Mouse (Mus musculus) heart, adult 2 months (tissue): ENCODE measurements around the gene Apoa5. TPM values are rescaled to one million over a fixed set of nuclear protein-coding genes. Genes with fewer than 3 reads are reported as not detected.

ENCODE experiments used
- DNase-seq, 2 experiments: peaks; one replicate each; pipeline ENCODE4 v3.0.0; 2021
- H3K27ac ChIP-seq: fragments of 200-600 bp; 2 replicates; pipeline ENCODE4 v1.8.1; 2022
- H3K27me3 ChIP-seq: fragments of 200-500 bp; 2 replicates; pipeline ENCODE4 v1.6.1; 2012; ENCODE audit warnings: mild to moderate bottlenecking, low read length, inconsistent platforms, mixed read lengths; ENCODE audit not compliant: control insufficient read depth, insufficient read depth
- H3K36me3 ChIP-seq: fragments of 200-500 bp; 2 replicates; pipeline ENCODE4 v1.6.1; 2012; ENCODE audit warnings: low read length, inconsistent platforms; ENCODE audit not compliant: control insufficient read depth, insufficient read depth
- H3K4me1 ChIP-seq: fragments of 200-500 bp; 2 replicates; pipeline ENCODE4 v1.6.1; 2011; ENCODE audit warnings: low read length; ENCODE audit not compliant: control insufficient read depth, insufficient read depth
- H3K4me3 ChIP-seq: fragments of 200-600 bp; 2 replicates; pipeline ENCODE4 v1.8.1; 2022
- H3K79me2 ChIP-seq: fragments of 200-500 bp; replicated peaks from 2 replicates; pipeline ENCODE4 v1.6.1; 2012; ENCODE audit warnings: mild to moderate bottlenecking, inconsistent platforms, low read length, moderate library complexity, mixed read lengths; ENCODE audit not compliant: control insufficient read depth, insufficient read depth
- H3K9ac ChIP-seq: fragments of 200-500 bp; 2 replicates; pipeline ENCODE4 v1.6.1; 2012; ENCODE audit warnings: low read depth, mild to moderate bottlenecking, control low read depth, inconsistent platforms, low read length, mixed read lengths
- CTCF ChIP-seq: fragments of 200-600 bp; IDR thresholded peaks from 2 replicates; pipeline ENCODE4 v1.8.1; 2022; ENCODE audit warnings: antibody characterized with exemption, mild to moderate bottlenecking, moderate library complexity
- EP300 ChIP-seq: fragments of 200-500 bp; IDR thresholded peaks from 2 replicates; pipeline ENCODE4 v1.6.1; 2011; ENCODE audit warnings: low read depth, low read length, control low read depth; ENCODE audit not compliant: insufficient read depth
- POLR2A ChIP-seq: fragments of 200-500 bp; IDR thresholded peaks from 2 replicates; pipeline ENCODE4 v1.6.1; 2011; ENCODE audit warnings: mild to moderate bottlenecking, low read depth, low read length, control low read depth; ENCODE audit not compliant: insufficient read depth
- WGBS: fragments of 180-500 bp; shearing (Covaris S2); methylation state at CpG from one replicate; pipeline ENCODE4 v1.1.7; 2018; 5-methylcytosine and 5-hydroxymethylcytosine counted together
- intact Hi-C: fragments of 180-260 bp; cut with DNase I; formaldehyde crosslinking; loops from one replicate; pipeline ENCODE4 v1.15.1; 2025
- long read RNA-seq: library from polyadenylated mRNA; stranded (forward); transcript quantifications from one replicate; pipeline ENCODE4 v2.0.0, GENCODE M21; 2021
- polyA plus RNA-seq: library from polyadenylated mRNA; depleted of rRNA; stranded (reverse); fragments of >200 nt; gene quantifications from 2 replicates; pipeline ENCODE4 v1.2.3, GENCODE M21; 2012; rRNA removed
- total RNA-seq, 2 experiments: library from RNA; stranded (reverse); gene quantifications; 2 replicates each; pipeline ENCODE4 v1.2.3; 2021

Apoa5 gene
- not detected for total RNA-seq
- 0.47 TPM in 1 of 2 replicates, not detected in the other for polyA plus RNA-seq
- long read RNA-seq, result 0 reads

DNA sequence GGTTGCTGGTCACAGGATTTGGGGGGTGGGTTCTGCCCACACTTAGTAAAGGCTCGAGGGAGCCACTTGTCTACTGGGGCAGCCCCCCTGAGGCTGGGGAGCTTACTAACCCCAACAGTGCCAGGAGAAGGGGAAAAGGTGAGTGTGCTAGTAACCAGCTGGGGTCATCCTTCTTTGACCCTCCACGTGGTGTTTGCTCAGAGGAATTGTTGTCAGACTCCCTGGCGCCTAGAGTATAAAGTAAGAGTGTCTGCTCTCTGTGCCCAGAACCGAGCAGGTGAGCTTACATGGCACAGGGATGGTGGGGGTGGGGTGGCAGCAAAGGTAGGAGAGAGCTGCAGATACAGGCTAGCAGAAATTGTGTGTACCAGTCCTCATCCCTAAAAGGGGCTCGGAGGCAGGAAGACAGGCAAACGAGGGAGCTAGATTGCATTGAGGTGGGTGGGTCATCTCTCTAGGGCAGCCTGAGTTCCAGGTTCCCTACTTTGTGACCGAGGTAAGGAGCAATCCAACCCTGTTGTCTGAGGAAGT is at the start of gene Apoa5:
Apoa5 (plus strand) TSS at position 291 of the 531 bp plus-strand sequence.
- no peaks in the 10 kb centered on the region for H3K27me3 ChIP-seq
- H3K36me3 ChIP-seq, result no peaks in the 10 kb centered on the region
- WGBS, result 37% methylated on average over 7 of the region's 7 CpGs
- H3K4me1 ChIP-seq, result peaks cover 4% of the 10 kb centered on the region; the same call in 1 of the 2 replicates
- intact Hi-C loops, result no loop called here
- TF ChIP-seq CTCF, result no peak
- no peaks in the 10 kb centered on the region for H3K79me2 ChIP-seq
- no peak within 1 kb of the TSS for H3K9ac ChIP-seq
- no peak within 1 kb of the TSS for H3K4me3 ChIP-seq
- H3K27ac ChIP-seq, result no peak within 1 kb of the TSS
- no peak for DNase-seq

DNA sequence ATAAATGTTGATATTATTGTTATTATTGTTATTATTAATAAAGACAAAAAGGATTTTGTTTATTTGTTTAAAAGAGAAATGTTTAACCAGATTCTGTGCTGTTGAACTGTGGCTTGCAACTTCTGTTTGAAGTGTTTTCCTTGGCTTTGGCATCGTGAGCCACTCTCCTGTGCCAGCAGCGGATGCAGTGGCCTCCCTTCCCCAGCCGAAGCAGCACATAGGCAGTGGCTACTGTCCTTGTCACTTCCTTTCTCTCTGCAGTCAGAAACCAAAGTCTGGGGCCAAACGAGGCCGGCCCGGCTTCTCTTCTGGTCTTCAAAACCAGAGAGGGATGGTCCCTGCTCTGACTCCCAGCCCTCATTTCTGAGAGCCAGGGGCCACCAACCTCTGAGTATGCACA is 45.3 kb upstream of the Apoa5 start:
- Histone ChIP-seq H3K27ac (peak overlapping the region; percentile 28), H3K9ac (no peak overlapping the region), H3K79me2 (no peaks in the 10 kb centered on the region), H3K27me3 (no peaks in the 10 kb centered on the region), H3K4me1 (no peaks in the 10 kb centered on the region; the same call in 1 of the 2 replicates), H3K4me3 (no peak overlapping the region), H3K36me3 (no peaks in the 10 kb centered on the region)
- TF ChIP-seq CTCF (no peak), POLR2A (no peak), EP300 (no peak)
- 54% methylated on average over 6 of the region's 6 CpGs for WGBS
- DNase-seq, result peak in 1 of 2 experiments; percentile 34
- intact Hi-C loops, result no loop called here

DNA sequence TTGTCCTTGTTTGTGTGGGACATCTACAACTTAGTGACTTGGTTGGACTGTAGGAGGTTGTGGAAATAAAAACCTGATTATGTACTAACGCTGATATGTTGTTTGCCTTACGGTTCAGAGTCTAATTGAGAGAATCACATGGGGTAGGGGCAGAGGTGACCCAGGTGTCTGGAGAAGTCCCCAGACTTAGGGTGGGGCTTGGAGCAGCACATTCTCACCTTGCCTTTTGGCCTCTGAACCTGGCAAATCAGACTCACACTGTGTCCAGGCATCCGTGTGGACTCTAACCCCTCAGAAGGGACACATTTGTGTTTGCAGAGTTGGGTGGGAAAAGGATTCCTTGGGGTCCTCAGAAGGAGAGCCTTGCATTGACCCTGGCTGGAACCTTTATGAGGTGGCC is 44.3 kb upstream of the Apoa5 start:
- Histone ChIP-seq H3K36me3 (no peaks in the 10 kb centered on the region), H3K79me2 (no peaks in the 10 kb centered on the region), H3K27ac (no peak overlapping the region), H3K4me1 (no peaks in the 10 kb centered on the region; the same call in 1 of the 2 replicates), H3K27me3 (no peaks in the 10 kb centered on the region), H3K9ac (no peak overlapping the region), H3K4me3 (no peak overlapping the region)
- WGBS, result 90% methylated on average over 3 of the region's 3 CpGs
- TF ChIP-seq POLR2A, result no peak
- no peak for TF ChIP-seq EP300
- TF ChIP-seq CTCF, result no peak
- DNase-seq, result no peak
- intact Hi-C loops, result no loop called here

DNA sequence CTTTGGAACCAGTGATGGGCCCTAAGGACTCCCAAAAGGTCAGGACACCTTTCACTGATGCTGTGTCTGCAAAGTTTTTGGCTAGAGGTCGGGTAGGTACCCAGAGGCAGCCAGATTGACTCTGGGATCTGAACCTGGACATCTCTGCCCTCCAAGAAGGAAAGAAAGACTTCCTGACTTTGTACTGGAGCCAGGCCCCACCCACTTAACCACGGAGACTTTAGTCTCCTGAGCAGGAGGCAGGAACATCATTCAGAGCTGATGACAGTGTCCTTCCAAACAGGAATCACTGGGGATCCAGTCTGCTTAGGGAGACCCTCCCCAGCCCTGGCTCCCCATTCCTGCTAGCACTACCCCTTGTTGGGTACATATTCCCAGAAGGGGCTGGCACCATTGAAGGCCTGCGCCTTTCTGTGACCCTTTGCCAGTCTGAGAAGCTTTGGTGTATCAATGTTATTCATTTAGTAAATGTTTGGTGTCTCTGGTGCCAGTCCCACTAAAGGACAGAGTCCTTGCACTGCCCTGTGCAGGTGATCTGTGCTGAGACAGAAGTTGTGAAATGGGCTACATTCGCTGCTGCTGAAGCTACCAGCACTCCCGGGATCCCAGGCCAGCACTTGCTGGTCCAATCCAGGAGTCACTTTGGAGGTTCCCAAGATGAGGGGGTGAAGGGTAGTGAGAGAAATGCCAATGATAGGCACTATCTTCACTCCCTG is 43.3 kb upstream of the Apoa5 start:
- intact Hi-C loops, result no loop called here
- TF ChIP-seq EP300 (no peak), CTCF (no peak), POLR2A (no peak)
- H3K9ac ChIP-seq, result no peak overlapping the region
- no peaks in the 10 kb centered on the region for H3K36me3 ChIP-seq
- 61% methylated on average over 5 of the region's 5 CpGs for WGBS
- no peaks in the 10 kb centered on the region for H3K79me2 ChIP-seq
- no peak overlapping the region for H3K27ac ChIP-seq
- H3K4me3 ChIP-seq, result no peak overlapping the region
- no peak for DNase-seq
- H3K4me1 ChIP-seq, result no peaks in the 10 kb centered on the region; the same call in 1 of the 2 replicates
- no peaks in the 10 kb centered on the region for H3K27me3 ChIP-seq

DNA sequence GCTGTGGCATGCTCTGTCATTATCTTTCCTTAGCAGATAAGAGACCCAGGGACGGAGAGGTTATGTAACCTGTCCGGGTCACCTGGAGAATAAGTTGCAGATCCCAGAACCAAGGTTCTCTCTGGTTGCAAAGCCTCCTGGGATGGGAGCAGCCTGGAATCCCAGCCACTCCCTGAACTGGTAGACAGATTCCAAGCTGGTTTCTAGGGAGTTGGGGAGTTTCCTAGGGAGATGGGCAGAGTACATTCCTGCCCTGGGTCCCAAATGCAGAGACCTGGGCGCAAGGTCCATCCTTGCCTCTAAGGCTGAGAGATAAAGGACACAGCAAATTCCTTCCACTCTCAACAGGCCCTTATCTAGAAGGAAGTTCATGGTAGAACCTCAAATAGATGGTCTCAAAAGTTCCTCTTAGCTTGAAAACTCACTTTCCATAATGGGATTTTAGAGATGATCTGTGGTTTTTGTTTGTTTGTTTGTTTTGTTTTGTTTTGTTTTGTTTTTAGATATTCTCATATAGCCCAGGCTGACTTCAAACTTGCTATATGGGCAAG is 41.3 kb upstream of the Apoa5 start:
- no peak overlapping the region for H3K27ac ChIP-seq
- H3K4me1 ChIP-seq, result no peaks in the 10 kb centered on the region; the same call in 1 of the 2 replicates
- H3K9ac ChIP-seq, result no peak overlapping the region
- 47% methylated on average over 3 of the region's 3 CpGs for WGBS
- no peaks in the 10 kb centered on the region for H3K27me3 ChIP-seq
- H3K36me3 ChIP-seq, result no peaks in the 10 kb centered on the region
- no peaks in the 10 kb centered on the region for H3K79me2 ChIP-seq
- no peak overlapping the region for H3K4me3 ChIP-seq
- TF ChIP-seq CTCF (no peak), EP300 (no peak), POLR2A (no peak)
- no peak for DNase-seq
- intact Hi-C loops, result no loop called here

DNA sequence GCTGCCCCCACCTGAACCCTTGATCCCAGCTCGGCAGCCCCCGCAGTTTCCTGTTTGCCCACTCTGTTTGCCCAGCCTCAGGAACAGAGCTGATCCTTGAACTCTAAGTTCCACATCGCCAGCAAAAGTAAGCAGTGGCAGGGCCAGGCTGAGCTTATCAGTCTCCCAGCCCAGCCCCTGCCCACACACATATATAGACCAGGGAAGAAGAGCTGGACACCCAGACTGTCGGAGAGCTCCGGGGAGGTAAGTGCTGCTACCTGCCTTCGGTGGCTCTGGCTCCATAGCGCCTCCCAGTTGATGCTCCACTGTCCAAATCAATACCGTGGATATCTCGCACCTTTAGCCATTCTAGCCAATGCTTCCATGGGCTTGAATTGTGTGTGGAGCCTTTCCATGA is 39.9 kb upstream of the Apoa5 start, which contains the start of gene Apoa1:
Apoa1 (plus strand) TSS at position 90 of the 400 bp plus-strand sequence.
- intact Hi-C loops, result no loop called here
- WGBS, result 48% methylated on average over 9 of the region's 9 CpGs
- no peak within 1 kb of the TSS for H3K4me3 ChIP-seq
- no peaks in the 10 kb centered on the region for H3K4me1 ChIP-seq
- H3K9ac ChIP-seq, result no peak within 1 kb of the TSS
- TF ChIP-seq EP300 (no peak), POLR2A (no peak), CTCF (no peak)
- no peaks in the 10 kb centered on the region for H3K27me3 ChIP-seq
- H3K36me3 ChIP-seq, result no peaks in the 10 kb centered on the region
- no peak for DNase-seq
- no peak within 1 kb of the TSS for H3K27ac ChIP-seq
- H3K79me2 ChIP-seq, result no peaks in the 10 kb centered on the region
